Mouse (Mus musculus) heart, embryonic 12.5 days (tissue): Measurements from ENCODE around the gene Col6a6. TPM values are rescaled to one million over a fixed set of nuclear protein-coding genes. Genes with fewer than 3 reads are reported as not detected.
A peak's percentile ranks its signal among the peaks of the same experiment; 100 is the strongest.

Experiments used
- ATAC-seq: fragments of 200-750 bp; cut with Nextera tagmentation; 2 replicates; pipeline ENCODE4 v1.8.0; 2017; ENCODE audit warnings: moderate TSS enrichment, moderate library complexity; ENCODE audit not compliant: insufficient number of reproducible peaks, low FRiP score
- H3K27ac ChIP-seq: fragments of 300-500 bp; sonication (generic); 2 replicates; pipeline ENCODE4 v1.5.1; 2016; ENCODE audit warnings: mild to moderate bottlenecking, moderate library complexity; ENCODE audit not compliant: poor library complexity, severe bottlenecking
- H3K27me3 ChIP-seq: fragments of 300-500 bp; sonication (generic); replicated peaks from 2 replicates; pipeline ENCODE4 v1.6.1; 2016; ENCODE audit warnings: mild to moderate bottlenecking, moderate library complexity
- H3K36me3 ChIP-seq: fragments of 300-500 bp; sonication (generic); 2 replicates; pipeline ENCODE4 v1.6.1; 2016; ENCODE audit warnings: mild to moderate bottlenecking, moderate library complexity
- H3K4me1 ChIP-seq: fragments of 300-500 bp; sonication (generic); replicated peaks from 2 replicates; pipeline ENCODE4 v1.6.1; 2016; ENCODE audit warnings: mild to moderate bottlenecking
- H3K4me2 ChIP-seq: fragments of 300-500 bp; sonication (generic); 2 replicates; pipeline ENCODE4 v1.6.1; 2016; ENCODE audit warnings: mild to moderate bottlenecking, moderate library complexity
- H3K4me3 ChIP-seq: fragments of 300-500 bp; sonication (generic); 2 replicates; pipeline ENCODE4 v1.5.1; 2016; ENCODE audit warnings: mild to moderate bottlenecking
- H3K9ac ChIP-seq: fragments of 300-500 bp; sonication (generic); 2 replicates; pipeline ENCODE4 v1.6.1; 2016; ENCODE audit warnings: mild to moderate bottlenecking, moderate library complexity
- H3K9me3 ChIP-seq: fragments of 300-500 bp; sonication (generic); replicated peaks from 2 replicates; pipeline ENCODE4 v1.6.1; 2016; ENCODE audit warnings: mild to moderate bottlenecking, moderate library complexity
- WGBS: fragments of 180-500 bp; shearing (Covaris S2); methylation state at CpG from one replicate; pipeline ENCODE4 v1.1.7; 2016; 5-methylcytosine and 5-hydroxymethylcytosine counted together
- polyA plus RNA-seq: library from polyadenylated mRNA; unstranded; fragments of >200 nt; fragmentation: Nextera tagmentation; extraction: Ambion mirVana; gene quantifications from 2 replicates; pipeline ENCODE4 v1.2.1, GENCODE M21; 2016

Col6a6 gene
- polyA plus RNA-seq, 1 experiment from 2014 or later: 1.6 TPM

DNA sequence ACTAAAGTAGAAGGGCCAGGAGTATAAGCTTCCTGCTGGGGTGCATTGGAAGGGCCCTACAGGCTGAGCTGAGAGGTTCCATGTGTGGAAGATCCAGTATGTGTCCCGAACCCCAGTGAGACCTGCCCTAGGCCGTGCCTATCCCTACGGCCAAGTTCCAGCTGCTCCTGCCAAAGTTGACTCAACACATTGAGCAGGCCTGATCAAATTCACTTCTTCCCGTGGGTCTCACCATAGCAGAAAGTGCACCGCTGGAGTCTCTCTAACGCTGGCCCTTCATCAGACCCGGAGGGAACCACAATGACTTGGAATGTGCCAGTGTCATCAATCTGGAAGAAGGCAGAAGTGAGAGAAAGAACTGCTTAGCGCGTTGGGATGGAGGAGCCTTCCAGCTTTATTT is 126.0 kb downstream of the Col6a6 start:
- Histone ChIP-seq H3K4me1 (peaks cover 29% of the 10 kb centered on the region), H3K9me3 (no peaks in the 10 kb centered on the region; the same call in 1 of the 2 replicates), H3K36me3 (no peaks in the 10 kb centered on the region), H3K27me3 (0 out of 2 replicates have a peak, but pooled peaks cover 3% of the 10 kb centered on the region), H3K27ac (no peak overlapping the region), H3K9ac (no peak overlapping the region), H3K4me3 (no peak overlapping the region), H3K4me2 (no peak overlapping the region)
- 83% methylated on average over 9 of the region's 9 CpGs for WGBS
- ATAC-seq: no peak

DNA sequence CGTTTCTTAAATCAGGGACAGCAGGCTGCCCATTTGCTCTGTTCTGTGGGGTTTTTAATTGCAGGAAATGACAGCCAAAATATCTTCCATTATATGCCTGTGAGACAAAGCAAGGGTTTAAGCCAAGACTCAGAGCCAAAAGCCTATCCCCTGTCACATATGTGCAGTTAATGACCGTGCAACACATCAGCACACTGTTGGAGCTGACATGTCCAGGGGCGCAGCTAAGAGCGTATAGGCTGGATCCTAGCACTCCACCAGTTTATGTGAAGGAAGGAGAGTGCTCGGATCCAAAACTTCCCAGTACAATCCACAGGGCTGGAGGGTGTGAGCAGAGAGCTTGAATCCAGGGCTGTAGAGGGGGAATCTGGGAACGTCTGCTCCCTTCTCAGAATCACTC is 127.3 kb downstream of the Col6a6 start:
- no peak overlapping the region for H3K9ac ChIP-seq
- no peaks in the 10 kb centered on the region for H3K36me3 ChIP-seq
- no peak for ATAC-seq

DNA sequence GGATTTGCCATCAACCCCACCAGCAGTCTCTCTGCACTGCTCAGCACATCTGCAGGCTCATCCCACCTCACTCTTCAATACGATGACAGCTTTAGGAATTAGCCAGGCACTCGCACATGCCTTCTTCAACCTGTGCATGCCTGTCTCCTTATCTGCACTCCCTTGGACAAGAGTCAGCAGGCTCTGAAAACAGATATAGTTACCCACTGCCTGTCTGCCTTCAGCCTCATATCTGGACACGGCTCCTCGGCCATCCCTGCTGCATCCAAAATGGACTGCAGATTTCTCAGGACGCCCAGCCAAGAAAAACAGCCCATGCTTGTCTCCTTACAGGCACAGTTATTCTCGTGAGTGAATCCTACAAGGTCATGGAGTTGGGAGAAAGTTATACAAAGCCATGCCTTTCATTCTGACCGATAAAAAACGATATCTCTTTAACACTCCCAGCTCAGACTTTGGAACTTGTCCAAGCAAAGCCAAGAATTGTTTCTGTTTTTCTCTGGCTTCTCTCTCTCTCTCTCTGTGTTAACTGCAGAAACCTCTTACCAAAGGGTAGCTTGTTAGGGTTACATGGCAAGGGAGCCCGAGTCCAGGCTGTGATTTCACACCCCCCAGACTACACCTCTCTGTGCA is 130.1 kb downstream of the Col6a6 start:
- WGBS: 10% methylated on average over 9 of the region's 9 CpGs
- Histone ChIP-seq H3K9ac (no peak overlapping the region), H3K27me3 (peaks cover 12% of the 10 kb centered on the region; the same call in 1 of the 2 replicates), H3K4me2 (peak overlapping the region; percentile 37), H3K27ac (peak overlapping the region; percentile 88), H3K36me3 (no peaks in the 10 kb centered on the region), H3K4me1 (peaks cover 36% of the 10 kb centered on the region), H3K9me3 (no peaks in the 10 kb centered on the region), H3K4me3 (no peak overlapping the region)
- peak; percentile 84 for ATAC-seq

More for the DNA sequence above, 127.3 kb downstream of the Col6a6 start:
- Histone ChIP-seq H3K4me2 (no peak overlapping the region), H3K4me1 (peaks cover 36% of the 10 kb centered on the region), H3K27me3 (0 out of 2 replicates have a peak, but pooled peaks cover 3% of the 10 kb centered on the region), H3K27ac (no peak overlapping the region), H3K4me3 (no peak overlapping the region), H3K9me3 (no peaks in the 10 kb centered on the region; the same call in 1 of the 2 replicates)
- WGBS: 76% methylated on average over 6 of the region's 6 CpGs

DNA sequence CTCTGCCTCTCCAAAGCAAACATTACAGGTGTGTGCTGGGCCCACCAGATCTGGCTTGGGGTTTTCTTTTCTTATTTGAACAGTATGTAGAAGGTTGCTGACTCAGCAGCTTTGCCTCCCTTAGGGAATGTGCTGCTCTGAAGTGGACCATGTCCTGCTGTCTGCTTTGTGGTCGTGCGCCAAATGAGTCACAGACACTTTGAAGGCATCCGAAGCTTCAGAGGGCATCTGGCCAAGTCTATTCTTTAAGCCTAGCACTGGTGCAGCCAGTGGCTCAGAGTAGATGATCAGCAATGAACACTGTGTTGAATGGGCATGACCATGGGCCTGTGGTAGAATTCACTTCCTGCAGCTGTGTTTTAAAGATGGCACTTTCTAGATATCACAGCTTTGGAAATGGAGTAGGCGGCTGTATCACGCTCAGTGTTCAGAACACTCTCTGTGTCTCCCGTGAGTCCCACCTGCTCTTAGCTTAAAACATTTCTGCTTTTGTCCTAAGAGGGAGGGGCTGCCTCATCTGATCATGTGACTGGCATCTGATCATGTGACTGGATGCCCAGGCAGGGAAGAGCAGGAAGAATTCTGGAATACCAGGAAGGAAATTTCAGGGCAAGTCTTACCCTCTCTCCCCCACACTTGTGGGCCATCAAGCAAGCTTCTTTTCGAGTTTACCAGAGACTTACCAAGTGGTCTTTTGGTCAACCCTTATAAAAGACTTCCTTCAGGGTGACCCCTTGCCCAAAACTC is 131.0 kb downstream of the Col6a6 start:
- H3K4me1 ChIP-seq: peaks cover 36% of the 10 kb centered on the region
- ATAC-seq: no peak
- H3K4me3 ChIP-seq: no peak overlapping the region
- no peaks in the 10 kb centered on the region for H3K9me3 ChIP-seq
- no peaks in the 10 kb centered on the region for H3K36me3 ChIP-seq
- H3K9ac ChIP-seq: no peak overlapping the region
- peak overlapping the region; percentile 37 for H3K4me2 ChIP-seq
- H3K27ac ChIP-seq: peak overlapping the region; percentile 88
- H3K27me3 ChIP-seq: peaks cover 14% of the 10 kb centered on the region; the same call in 1 of the 2 replicates
- WGBS: 69% methylated on average over 7 of the region's 7 CpGs

DNA sequence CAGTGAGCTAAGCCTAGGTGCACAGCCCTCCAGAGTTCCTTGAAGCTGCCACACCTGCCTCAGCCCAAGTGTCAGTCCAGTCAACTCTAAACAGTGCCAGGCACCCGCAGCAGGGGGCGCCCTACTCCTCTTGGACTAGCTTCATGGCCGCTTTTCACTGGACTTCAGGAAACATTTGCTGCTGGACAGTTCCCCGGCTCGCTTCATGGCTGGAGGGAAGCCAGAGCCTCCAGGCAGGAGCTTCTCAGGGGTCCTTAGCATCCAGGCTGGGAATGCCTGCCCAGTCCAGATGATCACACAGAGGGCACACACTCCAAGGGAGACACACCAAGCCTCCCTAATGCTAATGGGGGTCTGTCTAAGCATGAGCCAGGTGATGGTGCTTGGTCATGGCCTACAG is 134.1 kb downstream of the Col6a6 start:
- Histone ChIP-seq H3K4me2 (no peak overlapping the region), H3K4me1 (peaks cover 30% of the 10 kb centered on the region), H3K9ac (no peak overlapping the region), H3K36me3 (peaks cover 8% of the 10 kb centered on the region; the same call in 1 of the 2 replicates), H3K9me3 (no peaks in the 10 kb centered on the region), H3K27ac (no peak overlapping the region), H3K4me3 (no peak overlapping the region), H3K27me3 (peaks cover 12% of the 10 kb centered on the region; the same call in 1 of the 2 replicates)
- 1% methylated on average over 5 of the region's 5 CpGs for WGBS
- peak; percentile 24; the same call in 1 of the 2 replicates for ATAC-seq

DNA sequence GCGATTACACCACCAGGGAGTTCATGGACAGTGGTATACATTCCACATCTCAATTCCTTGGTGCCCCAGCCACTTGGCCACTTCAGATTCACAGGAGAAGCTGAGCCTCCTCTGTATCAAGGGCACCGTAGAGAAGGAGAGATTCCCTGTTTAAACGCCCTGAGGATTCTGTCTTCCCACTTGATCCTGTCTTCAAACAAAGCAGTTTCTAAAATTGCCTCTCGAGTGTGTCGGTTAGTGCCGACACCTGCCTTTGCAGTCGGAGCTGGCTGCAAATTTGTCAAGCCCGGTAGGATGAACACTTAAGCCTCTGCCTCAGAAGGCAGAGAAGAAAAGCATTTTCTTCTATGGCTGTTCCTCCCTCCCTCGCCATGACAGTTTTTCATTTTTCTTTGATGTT is 134.9 kb downstream of the Col6a6 start:
- 66% methylated on average over 9 of the region's 9 CpGs for WGBS
- Histone ChIP-seq H3K27ac (no peak overlapping the region), H3K4me3 (no peak overlapping the region), H3K4me1 (peaks cover 22% of the 10 kb centered on the region), H3K36me3 (peaks cover 16% of the 10 kb centered on the region), H3K9ac (no peak overlapping the region), H3K9me3 (no peaks in the 10 kb centered on the region), H3K4me2 (no peak overlapping the region), H3K27me3 (peaks cover 12% of the 10 kb centered on the region; the same call in 1 of the 2 replicates)
- ATAC-seq: no peak

DNA sequence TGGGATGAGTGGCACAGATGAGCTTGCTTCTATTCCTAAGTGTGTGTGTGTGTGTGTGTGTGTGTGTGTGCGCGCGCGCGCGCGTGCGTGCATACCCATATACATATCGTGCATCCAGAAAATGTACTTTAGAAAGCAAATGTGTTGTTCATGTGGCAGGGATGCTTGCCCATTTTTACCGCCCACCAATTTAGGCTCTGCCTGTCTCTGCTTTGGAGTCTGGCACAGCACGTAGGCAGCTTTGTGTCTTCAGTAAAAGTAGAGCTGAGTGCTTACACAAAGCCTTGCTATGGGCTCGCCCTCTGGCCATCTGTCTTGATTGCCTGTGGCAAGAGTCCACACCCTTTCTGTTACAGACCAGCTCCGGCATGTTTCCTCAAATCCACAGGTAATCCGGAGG is 135.5 kb downstream of the Col6a6 start:
- Histone ChIP-seq H3K4me3 (no peak overlapping the region), H3K4me2 (no peak overlapping the region), H3K4me1 (peaks cover 17% of the 10 kb centered on the region), H3K9me3 (no peaks in the 10 kb centered on the region), H3K27me3 (peaks cover 12% of the 10 kb centered on the region; the same call in 1 of the 2 replicates), H3K9ac (no peak overlapping the region; the same call in 1 of the 2 replicates), H3K27ac (no peak overlapping the region), H3K36me3 (peaks cover 22% of the 10 kb centered on the region)
- WGBS: 91% methylated on average over 14 of the region's 14 CpGs
- no peak for ATAC-seq

DNA sequence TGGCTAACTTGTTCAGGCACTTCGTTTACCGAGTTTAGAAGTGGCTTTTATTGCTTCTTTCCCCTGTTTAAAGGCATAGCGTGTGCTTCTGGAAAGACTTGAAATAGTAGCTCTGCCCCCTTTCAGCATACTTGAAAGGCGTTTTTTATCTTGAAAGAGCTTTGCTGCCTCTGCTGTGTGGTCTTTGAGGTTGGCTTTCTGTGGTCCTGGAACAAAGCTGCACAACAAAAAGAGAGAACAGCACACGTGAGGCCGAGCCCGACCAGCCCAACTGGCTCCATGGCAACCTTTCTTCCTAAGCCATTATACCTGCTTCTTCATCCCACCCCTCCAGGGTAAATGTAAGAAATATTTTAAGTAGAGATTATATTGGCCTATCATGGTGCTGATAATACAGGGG is 138.5 kb downstream of the Col6a6 start:
- Histone ChIP-seq H3K27ac (no peak overlapping the region), H3K4me1 (peaks cover 15% of the 10 kb centered on the region), H3K4me2 (no peak overlapping the region), H3K9me3 (no peaks in the 10 kb centered on the region), H3K9ac (no peak overlapping the region), H3K4me3 (no peak overlapping the region), H3K27me3 (0 out of 2 replicates have a peak, but pooled peaks cover 5% of the 10 kb centered on the region), H3K36me3 (peaks cover 45% of the 10 kb centered on the region)
- WGBS: 62% methylated on average over 7 of the region's 7 CpGs
- ATAC-seq: no peak

DNA sequence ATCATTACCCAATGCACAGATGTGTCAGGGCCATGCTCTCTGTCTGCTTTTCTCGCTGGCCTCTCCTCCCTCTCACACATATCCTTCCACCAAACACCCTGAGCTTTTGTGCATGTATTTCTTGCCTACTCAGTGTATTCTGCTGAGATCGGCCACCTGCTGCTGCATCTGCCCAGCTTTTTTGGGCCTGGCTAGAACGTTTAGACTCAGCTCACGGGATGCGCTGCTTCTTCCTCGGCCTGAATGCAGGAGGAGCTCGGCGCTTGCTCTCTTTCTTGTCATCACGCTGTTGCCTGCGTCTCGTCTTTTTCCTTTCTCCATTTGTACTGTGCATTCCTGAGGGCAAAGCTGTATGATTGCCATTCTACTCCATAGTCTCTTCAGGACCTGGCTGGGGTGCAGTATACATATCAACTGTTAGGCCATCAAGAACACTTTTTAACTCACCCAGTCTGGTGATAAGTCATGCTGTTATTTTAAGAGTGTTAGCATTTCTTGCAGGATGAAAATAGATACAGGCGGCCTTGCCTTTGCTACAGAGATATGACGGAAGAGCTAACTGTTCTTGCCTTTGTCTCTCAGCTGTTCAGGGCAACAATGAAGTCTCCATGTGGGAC is 143.3 kb downstream of the Col6a6 start:
- Histone ChIP-seq H3K9ac (no peak overlapping the region), H3K27ac (peak overlapping the region; percentile 63), H3K4me1 (peaks cover 29% of the 10 kb centered on the region), H3K9me3 (no peaks in the 10 kb centered on the region), H3K4me2 (peak overlapping the region; percentile 3; the same call in 1 of the 2 replicates), H3K36me3 (peaks cover 65% of the 10 kb centered on the region), H3K4me3 (no peak overlapping the region), H3K27me3 (no peaks in the 10 kb centered on the region)
- ATAC-seq: peak; percentile 57; the same call in 1 of the 2 replicates
- WGBS: 46% methylated on average over 13 of the region's 13 CpGs

DNA sequence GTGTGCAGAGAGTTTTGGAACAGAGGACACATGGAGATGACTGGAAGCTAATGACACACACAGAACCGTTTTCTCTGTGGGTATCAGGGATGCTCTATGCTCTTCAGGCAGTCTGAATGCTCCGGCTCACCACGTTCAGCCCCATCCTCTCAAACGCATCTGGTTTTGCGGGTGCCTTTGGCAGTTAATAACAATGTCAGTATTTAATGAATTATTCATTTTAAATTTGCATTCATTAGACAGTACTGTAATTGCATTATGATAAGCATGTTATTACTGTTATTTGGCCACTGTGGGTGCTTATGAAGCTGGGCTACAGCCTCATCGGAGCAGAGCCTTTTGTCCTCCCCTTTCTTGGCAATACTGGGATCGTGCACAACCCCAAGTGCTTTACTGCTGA is 146.6 kb downstream of the Col6a6 start:
- Histone ChIP-seq H3K4me3 (no peak overlapping the region), H3K4me2 (no peak overlapping the region), H3K27ac (no peak overlapping the region), H3K4me1 (peaks cover 24% of the 10 kb centered on the region), H3K27me3 (no peaks in the 10 kb centered on the region), H3K9ac (no peak overlapping the region), H3K9me3 (no peaks in the 10 kb centered on the region), H3K36me3 (peaks cover 65% of the 10 kb centered on the region)
- 88% methylated on average over 7 of the region's 7 CpGs for whole genome bisulfite sequencing
- no peak for ATAC-seq

DNA sequence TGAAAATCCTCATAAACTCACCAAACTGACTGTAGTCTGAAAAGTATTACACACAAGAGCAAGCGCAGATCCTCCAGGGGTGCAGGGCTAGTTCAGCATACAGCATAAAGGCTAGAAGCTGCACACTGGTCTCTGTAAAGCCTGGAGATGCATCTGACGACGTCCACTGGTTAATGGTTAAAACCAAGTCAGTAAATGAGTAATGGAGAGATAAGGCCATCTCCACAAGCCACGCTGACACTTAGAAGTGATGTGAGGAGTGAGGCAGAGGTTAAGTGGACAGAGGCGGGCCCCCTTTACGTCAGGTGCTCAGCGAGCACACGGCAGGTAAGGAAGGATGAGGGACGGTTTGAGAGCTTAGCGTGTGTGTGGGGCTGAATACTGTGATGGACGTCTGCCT is 152.0 kb downstream of the Col6a6 start:
- WGBS: 85% methylated on average over 11 of the region's 11 CpGs
- peaks cover 57% of the 10 kb centered on the region for H3K36me3 ChIP-seq

More for the DNA sequence above, 152.0 kb downstream of the Col6a6 start:
- Histone ChIP-seq H3K9ac (no peak overlapping the region), H3K4me2 (no peak overlapping the region), H3K27ac (no peak overlapping the region), H3K27me3 (no peaks in the 10 kb centered on the region), H3K9me3 (no peaks in the 10 kb centered on the region), H3K4me3 (no peak overlapping the region), H3K4me1 (peaks cover 6% of the 10 kb centered on the region; the same call in 1 of the 2 replicates)
- ATAC-seq: no peak
